Mouse (Mus musculus): ENCODE measurements around the gene Agap2.

GRCm38 (mm10) chr10:127108262-127108583 lies 33.1 kb downstream of the Agap2 start:
- TF ChIP-seq CTCF (IDR thresholded peaks at IDR 0.05; ENCODE audit: borderline replicate concordance, extremely low read depth, insufficient read depth, insufficient read length) (no peak), POLR2A (IDR thresholded peaks at IDR 0.05; ENCODE audit: borderline replicate concordance, extremely low read depth, insufficient read depth, insufficient read length, poor library complexity, severe bottlenecking) (no peak)

Data from brain, embryonic 14.5 days (tissue).